Mouse (Mus musculus): Measurements from ENCODE around the gene Gtpbp2.

Gene Gtpbp2

DNA sequence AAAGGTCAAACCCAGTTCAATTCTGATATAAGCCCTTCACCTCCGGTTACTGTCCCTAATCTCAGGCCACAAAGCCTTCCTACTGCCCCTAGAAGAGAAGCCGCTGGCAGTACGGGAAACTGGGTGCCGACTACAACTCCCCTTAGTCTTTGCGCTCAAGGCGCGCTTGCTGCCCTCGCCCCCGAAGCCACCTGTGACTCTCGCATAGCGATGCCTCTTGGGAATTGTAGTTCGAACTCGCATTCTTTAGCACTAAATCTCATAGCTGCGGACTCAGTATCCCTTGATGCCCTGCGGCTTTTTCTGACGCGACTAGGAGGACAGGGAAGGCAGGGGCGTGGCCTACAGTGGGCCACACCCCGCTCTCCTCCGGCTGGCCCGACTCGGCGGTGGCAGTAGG is at the start of gene Gtpbp2:
Gtpbp2 (plus strand) TSS at position 347 of the 400 bp plus-strand sequence.
- peak; percentile 85 to 94 for DNase-seq (ENCODE audit: low spot score in 2 of 2)

DNA sequence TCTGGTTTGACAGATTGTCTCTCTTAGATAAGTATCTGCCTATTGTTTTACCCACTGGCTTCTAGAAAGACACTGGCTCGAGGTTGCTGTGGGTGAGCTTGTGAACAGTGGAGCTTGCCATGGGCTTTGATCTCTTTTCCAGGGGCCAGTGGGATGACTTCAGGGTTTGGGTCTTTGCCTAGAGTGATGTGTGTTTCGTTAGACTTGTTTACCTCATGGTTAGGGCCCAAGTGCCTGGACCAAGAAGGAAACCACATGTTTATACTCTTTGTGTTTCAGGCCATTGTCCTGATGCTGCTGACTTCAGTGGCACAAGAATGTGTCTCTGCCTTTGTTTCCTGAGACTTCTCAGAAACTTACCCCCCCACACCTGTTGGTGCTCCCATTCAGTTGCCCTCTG is 45.3 kb upstream of the Gtpbp2 start:
- DNase-seq (ENCODE audit: low spot score in 2 of 2) = no peak

DNA sequence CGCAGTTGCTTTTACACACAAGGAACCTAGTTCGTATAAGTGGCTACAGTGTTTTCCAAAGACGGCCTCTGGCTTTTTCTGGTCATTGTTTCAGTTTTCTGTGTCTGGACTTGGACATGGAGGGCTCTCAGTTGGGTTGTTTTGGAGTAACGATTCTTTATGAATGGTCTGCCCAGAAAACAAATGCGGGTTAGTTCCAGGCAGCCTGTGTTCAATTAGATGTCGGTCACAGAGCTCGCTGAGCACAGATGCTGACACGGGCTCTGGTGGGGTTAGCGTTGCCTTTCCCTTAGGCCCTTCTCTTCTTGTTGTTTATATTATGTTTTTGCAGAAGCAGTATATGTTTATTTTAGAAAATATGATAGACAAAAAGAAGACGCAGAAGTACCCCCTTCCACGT is 44.7 kb upstream of the Gtpbp2 start:
- DNase-seq (ENCODE audit: low spot score in 2 of 2) = no peak

DNA sequence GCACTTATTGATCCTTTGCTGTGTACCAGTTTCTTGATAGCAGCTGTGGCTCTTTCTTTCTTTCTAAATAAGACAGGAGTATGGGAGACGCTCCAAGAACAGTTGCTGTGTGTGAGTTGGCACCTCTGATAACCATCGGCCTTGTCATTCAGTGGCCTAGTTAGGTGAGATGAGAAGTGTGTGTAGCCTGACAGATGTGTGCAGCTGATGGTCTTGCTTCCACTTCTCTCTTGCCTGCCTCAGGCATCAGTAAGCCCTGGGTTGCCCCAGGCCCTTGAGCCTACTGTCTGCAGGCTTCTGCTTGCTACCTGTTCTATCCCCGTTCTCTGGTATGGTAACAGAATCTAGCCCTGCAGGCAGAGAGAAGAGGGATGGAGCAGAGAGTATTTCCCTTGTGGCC is 44.0 kb upstream of the Gtpbp2 start:
- no peak for DNase-seq (ENCODE audit: low spot score in 2 of 2)

DNA sequence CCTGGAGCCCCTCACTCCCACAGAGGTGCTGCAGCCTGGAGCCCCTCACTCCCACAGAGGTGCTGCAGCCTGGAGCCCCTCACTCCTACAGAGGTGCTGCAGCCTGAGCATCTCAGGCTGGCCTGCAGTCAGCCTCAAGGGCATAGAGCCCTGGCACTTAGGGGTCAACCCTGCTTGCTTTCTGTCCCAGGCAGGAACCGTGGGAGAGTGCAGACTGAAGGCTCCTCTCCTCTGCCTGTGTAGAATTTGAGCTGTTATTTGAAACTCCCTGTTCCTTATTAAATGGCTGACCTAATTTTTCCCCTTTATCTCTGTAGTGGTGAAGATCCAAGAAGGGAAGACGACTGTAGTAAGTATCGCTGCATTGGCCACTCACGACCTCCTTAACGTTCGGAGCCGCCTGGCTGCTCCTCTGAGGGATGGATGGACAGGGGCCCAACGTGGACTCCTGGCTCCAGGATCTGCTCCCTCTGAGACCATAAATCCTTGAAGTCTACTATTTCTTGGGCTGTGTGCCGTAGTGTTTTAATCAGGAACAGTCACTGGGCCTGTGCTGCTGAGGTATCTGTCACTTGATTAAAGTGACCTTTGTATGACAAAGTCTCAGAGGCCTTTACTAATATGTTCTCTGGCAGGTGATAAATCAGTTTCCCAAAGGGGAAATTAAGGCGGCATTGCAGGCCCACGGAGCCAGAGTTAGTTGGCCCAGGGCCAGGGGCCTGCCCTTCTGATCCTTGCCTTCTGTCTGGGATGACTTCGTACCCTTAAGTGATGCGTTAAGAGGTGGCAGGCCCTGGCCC is 43.0 kb upstream of the Gtpbp2 start:
- DNase-seq (ENCODE audit: low spot score in 2 of 2) = peak in 1 of 2 experiments; percentile 58

DNA sequence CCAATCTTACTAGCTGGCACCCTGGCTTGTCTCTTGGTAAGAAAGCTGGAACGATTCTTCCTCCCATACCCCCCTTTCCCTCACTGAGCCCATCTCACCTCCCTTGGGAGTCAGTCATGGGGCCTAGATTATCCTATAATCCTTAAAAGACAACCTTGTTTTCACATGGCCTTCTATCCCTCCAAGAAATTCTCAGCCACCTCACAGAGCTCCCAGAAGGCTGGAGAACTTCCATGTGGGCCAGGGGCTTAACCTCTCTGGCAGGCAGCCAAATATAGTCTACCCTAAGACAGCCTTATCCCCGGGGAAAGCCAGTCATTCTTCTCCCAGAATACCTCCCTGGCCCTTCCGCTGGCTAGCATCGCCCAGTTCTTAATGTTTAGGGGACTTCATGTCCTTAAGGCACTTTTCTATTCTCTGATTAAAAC is 42.4 kb upstream of the Gtpbp2 start:
- no peak for DNase-seq (ENCODE audit: low spot score in 2 of 2)

DNA sequence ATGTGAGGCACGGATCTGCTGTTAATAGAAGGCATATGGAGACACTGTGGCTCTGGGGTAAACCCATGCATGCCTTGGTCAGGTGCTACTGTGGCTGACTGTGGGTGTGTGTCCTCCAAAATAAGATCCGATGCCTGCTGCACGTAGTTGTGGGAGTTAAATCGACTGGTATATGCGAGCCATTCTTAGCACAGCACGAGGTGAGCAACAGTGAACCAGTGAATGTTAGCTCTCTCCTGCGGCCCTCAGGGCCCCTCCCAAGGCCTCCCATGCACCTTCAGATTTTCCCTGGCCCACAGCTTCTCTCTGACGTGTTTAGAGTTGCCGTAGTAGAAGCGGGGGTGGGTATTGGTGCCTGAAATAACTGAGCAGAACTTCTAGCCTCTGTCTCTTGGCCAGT is 41.2 kb upstream of the Gtpbp2 start:
- no peak for DNase-seq (ENCODE audit: low spot score in 2 of 2)

DNA sequence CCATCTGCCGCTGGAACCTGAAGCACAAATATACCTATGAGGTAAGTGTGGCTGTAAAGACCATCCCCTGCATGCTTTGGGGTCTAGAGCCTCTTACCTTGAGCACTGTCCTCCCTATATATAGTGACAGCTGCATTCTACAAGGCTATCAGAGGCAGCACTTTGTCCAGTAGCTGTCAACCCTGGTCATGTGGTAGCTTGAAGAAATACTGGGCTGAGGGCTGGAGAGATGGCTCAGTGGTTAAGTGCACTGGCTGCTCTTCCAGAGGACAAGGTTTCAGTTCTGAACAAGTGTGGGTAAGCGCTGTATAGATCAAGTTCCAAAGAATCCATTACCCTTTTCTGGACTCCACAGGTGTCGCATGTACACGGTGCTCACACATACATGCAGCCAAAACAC is 38.0 kb upstream of the Gtpbp2 start:
- DNase-seq (ENCODE audit: low spot score in 2 of 2) = no peak

DNA sequence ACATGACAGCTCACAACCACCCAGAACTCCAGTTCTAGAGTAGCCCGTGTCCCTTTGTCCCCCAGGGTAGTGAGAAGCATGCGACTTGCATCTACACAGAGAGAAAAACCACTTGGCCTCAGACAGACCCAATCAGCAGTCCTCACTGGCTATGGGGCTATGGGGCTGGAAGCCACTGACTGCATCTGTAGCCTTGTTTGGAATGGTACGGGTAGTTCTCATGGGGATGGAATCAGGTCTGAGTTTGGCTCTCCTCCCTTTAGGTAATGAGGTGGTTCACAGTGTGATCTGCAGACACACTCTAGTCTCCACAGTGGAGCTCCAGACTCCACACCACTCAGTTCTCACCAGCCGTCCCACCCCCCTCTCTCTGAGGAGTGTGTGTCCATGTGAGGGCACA is 37.5 kb upstream of the Gtpbp2 start:
- no peak for DNase-seq (ENCODE audit: low spot score in 2 of 2)

DNA sequence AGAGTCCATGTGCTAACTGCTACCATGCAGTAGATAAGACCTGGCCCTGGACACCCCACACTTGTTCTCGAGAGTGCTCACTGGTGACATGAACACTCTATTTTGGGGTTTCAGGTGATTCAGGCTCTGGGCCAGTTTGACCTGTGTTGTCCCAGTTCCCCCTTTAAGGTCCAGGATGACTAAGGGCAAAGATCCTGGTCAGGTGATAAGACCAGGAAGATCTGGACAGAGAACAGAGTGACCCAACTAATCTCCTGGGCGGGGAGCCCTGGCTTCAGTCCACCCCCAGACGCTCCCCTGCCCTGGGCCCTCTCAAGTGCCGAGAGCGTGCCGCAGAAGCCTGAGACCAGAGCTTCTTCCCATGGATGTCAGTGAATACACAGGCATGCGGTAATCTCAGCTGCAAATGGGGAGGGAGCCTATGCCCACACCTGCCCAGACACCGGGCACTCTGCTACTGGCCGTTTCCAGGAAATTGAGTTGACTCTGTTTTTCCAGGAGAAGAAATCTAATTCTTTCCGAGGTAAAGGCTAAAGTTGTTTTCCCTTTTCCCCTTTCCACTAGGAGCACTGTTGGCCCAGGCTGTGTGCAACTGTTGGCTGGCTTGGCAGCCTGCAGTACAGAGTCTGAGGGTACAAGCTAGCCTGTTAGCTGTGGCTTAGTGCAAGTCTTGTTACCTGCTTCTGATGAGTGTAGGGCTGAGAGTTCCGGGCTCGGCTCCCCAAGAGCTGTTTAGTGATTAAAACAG is 36.7 kb upstream of the Gtpbp2 start:
- no peak for DNase-seq (ENCODE audit: low spot score in 2 of 2)

DNA sequence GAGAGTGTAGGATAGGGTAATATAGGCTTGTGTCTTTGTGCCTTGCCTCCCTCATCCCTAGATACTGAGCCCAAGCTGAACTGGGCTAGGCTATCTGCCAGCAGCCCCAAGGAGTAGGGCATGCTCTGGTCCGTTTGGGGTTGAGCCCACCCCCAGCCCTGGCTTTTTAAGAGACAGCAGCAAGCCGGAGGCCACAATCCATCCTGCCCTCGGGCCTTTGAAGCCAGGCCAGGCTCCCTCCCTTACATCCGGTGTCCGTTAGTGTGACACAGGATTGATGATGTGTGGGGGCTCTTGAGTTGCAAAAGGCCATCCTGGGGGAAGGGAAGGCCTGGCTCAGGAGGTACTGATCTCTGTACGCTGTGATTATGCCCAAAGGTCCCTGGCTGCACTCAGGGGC is 34.2 kb upstream of the Gtpbp2 start:
- DNase-seq (ENCODE audit: low spot score in 2 of 2) = no peak

DNA sequence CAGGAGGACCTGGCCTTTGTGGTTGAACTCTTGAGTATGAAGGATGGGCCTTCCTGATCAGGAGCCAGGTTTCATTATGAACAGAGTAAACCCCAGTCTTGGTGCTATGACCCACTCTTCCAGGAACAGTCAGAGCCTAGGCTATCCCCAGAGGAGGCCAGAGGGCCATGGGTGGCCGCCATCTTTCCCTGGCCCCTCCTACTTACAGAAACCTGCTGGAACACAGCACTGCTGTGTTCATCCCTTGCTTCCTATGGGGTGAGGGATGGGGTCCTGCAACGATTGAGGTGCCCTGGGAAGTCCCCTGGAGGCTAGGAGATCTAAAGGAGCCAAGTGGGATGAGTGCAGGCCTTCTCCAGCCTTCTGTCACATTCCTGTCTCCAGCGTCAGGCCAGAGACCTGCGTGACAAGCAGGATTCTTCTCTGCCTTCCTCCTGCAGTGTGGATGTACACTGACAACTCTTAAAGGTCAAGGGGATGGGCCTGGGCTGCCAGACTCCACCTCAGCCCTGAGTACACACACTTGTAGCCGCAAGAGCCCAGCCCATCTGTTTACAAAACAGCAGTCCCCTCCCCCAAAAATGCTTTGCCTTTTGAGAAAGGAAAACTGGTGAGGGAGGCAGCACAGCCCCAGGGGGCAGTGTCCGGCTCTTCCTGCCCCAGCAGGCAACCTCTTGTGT is 32.9 kb upstream of the Gtpbp2 start:
- DNase-seq (ENCODE audit: low spot score in 2 of 2) = no peak

DNA sequence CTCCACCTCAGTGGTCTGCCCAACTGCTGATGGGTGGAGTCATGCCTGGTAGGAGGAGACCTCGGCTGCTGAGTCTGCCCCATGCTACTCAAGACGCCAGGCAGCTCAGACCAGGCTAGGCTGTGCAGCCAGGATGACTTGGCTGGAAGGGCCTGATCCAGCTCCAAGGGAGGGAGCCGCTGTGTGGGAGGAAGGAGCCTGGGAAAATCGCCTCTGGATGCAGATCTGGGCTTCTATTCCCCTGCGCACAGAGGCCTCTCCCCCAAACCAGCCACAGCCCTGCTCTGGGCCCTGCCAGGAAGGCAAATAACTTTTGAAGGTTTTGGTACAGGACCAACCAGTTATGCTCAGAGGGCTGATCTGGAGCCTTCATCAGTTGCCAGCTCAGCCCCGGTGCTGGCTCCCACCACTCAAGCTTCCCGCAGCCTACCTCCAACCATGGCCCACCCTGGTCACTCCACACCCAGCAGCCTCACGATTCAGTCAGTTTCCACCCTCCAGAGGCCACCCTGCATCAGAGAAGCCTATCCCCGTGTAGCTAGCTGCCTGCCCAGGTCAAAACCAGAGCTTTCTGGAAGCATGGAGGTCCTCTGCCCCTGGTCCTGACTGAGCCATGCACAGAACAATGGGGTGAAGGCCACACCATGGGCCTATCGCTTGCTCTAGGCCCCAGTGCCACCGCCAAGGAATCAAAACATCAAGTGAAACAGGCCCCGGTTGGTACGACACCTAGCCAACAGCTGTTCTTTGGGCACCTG is 30.9 kb upstream of the Gtpbp2 start:
- DNase-seq (ENCODE audit: low spot score in 2 of 2) = peak; percentile 49 to 75

DNA sequence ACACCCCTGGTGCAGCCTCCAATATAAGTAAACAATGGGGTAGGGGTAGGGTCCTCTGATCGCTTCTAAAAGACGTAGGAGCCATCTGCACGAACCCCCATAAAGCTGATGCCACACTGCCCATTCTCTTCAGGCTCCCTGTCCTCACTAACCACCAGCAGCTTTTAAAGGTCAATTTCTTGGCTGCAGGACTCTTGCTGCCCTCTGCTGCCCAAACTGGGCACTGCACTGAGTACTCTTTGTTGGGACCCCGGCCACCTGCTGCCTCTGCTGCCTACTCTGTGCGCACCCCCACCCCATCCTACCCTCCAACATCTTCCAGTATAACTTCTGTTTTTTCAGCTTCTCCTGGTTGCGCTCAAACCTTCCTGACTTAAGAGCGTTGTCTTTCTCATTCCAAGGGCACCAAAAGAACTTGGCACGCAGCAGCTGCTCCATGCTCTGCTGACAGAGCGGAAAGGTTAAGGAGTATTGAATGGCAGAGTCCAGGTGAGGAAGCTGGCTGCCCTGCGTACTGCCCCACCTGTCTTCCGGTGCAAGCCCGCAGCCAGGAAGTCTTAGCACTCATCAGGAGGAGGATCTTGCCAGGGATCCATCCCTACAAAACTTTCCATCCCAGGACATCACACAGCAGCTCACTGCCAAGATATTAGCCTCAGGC is 28.6 kb upstream of the Gtpbp2 start:
- DNase-seq (ENCODE audit: low spot score in 2 of 2) = peak; percentile 58 to 62

DNA sequence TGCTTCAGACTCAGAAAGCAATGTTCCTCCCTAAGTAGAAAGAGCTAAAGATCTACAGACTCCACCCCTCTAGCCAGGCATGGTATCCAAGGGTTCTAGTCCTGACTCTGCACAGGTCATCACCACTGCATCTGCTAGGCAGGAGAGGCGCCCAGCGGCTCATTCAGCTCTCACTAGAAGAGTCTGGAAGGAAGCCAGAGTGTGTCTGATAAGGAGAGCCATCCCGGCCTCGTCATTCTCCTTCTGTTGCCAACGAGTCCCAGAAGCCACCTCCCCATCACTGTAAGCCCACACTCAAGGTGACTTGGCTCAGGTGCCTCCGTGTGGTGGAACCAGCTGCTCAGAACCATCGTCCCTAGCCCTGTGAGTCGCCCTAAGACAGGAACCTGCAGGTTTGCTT is 28.0 kb upstream of the Gtpbp2 start:
- no peak for DNase-seq (ENCODE audit: low spot score in 2 of 2)

DNA sequence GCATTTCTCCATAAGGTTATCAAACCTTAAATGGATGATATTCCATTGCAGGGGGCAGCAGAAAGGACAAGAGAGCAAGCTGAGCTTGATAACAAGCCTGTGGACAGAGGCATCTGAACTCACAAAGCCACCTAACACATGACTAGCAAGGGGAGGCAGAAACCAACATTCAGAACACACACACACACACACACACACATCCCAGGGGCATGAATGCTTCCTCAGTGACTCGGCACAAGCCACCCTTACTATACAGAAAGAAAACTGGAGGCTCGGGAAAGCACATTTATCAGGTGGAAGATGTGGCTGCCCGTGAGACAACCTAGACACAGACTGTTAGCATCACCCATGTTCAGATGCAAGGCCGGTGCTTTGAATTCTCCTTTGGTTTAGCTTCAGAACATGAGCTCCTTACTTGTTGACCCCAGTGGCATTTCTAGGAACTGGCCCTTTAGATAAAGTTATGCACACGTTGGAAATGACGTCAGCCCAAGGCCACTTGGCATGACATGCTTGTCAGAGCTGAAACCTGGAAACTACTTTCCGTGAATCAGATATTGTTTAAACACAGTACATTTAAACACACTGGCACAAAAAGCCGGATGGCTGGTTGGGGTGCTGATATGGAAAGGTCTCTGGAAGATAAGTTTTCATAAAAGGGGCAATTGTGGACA is 22.1 kb upstream of the Gtpbp2 start:
- DNase-seq (ENCODE audit: low spot score in 2 of 2) = no peak

DNA sequence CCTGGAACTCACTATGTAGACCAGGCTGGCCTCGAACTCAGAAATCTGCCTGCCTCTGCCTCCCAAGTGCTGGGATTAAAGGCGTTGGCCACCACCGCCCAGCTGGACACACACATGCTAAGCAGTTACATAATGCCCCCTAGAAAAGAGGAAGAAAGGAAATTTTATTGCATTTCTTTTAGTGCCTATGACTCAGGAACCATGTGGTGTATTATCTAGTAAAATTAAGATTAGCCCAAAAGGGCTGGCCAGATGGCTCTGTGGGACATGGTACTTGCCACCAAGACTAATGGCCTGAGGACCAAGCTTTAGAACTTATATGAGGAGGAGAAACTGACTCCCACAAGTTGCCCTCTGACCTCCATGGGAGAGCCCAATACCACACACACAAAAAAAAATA is 21.0 kb upstream of the Gtpbp2 start:
- DNase-seq (ENCODE audit: low spot score in 2 of 2) = no peak

DNA sequence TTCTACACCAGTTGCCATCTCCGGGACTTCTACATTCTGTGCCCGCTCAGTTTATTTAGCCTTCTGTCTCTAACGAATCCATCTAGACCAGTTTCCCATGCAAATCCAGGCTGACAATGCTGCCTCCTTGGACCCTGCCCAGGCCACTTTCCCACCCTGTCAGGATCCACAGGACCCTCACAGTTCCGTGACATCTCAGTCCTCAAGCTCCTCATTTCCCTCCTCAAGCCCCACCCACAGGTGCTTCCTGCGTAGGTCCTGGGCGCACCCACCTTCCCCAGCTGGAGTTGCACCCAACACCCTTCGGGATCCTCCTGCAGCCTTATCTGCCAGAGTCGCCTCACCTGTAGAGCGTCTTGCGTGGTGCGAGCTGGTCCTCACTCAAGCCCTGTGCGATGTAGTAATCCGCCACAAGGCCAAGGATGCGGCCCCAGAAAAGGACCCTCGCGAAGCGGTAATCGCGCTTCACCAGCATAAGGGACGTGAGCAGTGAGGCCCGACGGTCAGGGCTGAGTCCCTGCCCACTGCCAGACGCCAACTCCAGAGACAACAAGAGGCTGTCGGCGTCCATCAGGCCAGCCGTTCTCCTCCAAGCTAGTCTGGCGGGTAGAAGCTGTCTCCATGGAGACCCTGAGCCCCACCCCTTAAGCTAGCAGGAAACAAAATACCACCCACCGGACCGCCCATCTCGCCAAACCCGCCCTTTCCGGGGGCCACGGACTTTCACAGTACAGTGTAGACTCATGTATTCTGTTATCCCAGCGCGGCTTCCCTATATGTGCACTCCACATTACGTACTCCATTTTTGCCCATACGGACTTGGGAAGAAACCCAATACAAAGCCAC is 17.0 kb upstream of the Gtpbp2 start, which contains the start of gene Rsph9:
Rsph9 (minus strand) TSS at position 639 of the 846 bp plus-strand sequence.
- DNase-seq (ENCODE audit: low spot score in 2 of 2) = peak; percentile 87 to 89
